Mouse (Mus musculus): ENCODE measurements at regions not wholly inside any gene's neighbourhood (a gene's known extent, or its start where the extent isn't known, plus 50 kb on each side); places are given as distances from the start of the nearest gene placed in this dataset.

GRCm38 (mm10) chr12:52408307-52408895 lies 95.4 kb upstream of the Arhgap5 start:
- Histone ChIP-seq H3K36me3 (no peaks in the 10 kb centered on the region), H3K4me2 (replicated peaks) (no peak overlapping the region), H3K9me3 (no peaks in the 10 kb centered on the region), H3K4me3 (replicated peaks) (no peak overlapping the region), H3K4me1 (replicated peaks) (peaks cover 13% of the 10 kb centered on the region), H3K27ac (no peak overlapping the region), H3K27me3 (no peaks in the 10 kb centered on the region), H3K9ac (replicated peaks) (no peak overlapping the region)
- WGBS, result 93% methylated on average over 8 of the region's 8 CpGs
- ATAC-seq, result no peak

- Histone ChIP-seq H3K4me1 (replicated peaks) (peaks cover 14% of the 10 kb centered on the region), H3K27ac (no peak overlapping the region), H3K9me3 (no peaks in the 10 kb centered on the region), H3K27me3 (no peaks in the 10 kb centered on the region), H3K36me3 (no peaks in the 10 kb centered on the region), H3K4me2 (replicated peaks) (no peak overlapping the region), H3K9ac (replicated peaks) (no peak overlapping the region), H3K4me3 (replicated peaks) (no peak overlapping the region)
- ATAC-seq, result no peak
- 80% methylated on average over 3 of the region's 3 CpGs for WGBS
Measured at GRCm38 (mm10) chr12:52409221-52409620, 94.6 kb upstream of the Arhgap5 start.

- no peak overlapping the region for H3K4me2 ChIP-seq (replicated peaks)
- no peak overlapping the region for H3K27ac ChIP-seq
- 73% methylated on average over 4 of the region's 4 CpGs for WGBS
Measured at GRCm38 (mm10) chr12:52412172-52412571, 91.6 kb upstream of the Arhgap5 start.

GRCm38 (mm10) chr12:52413046-52413473 lies 90.7 kb upstream of the Arhgap5 start:
- H3K27ac ChIP-seq, result peak overlapping the region; percentile 26; the same call in 1 of the 2 replicates
- ATAC-seq, result peak; percentile 58

More at GRCm38 (mm10) chr12:52412172-52412571, 91.6 kb upstream of the Arhgap5 start:
- Histone ChIP-seq H3K36me3 (no peaks in the 10 kb centered on the region), H3K4me3 (replicated peaks) (no peak overlapping the region), H3K4me1 (replicated peaks) (peaks cover 14% of the 10 kb centered on the region), H3K9me3 (no peaks in the 10 kb centered on the region), H3K9ac (replicated peaks) (no peak overlapping the region), H3K27me3 (no peaks in the 10 kb centered on the region)
- ATAC-seq, result no peak

GRCm38 (mm10) chr12:52422729-52423128 lies 81.0 kb upstream of the Arhgap5 start:
- Histone ChIP-seq H3K9me3 (no peaks in the 10 kb centered on the region), H3K27me3 (no peaks in the 10 kb centered on the region), H3K4me1 (replicated peaks) (no peaks in the 10 kb centered on the region), H3K9ac (replicated peaks) (no peak overlapping the region), H3K4me3 (replicated peaks) (no peak overlapping the region), H3K4me2 (replicated peaks) (no peak overlapping the region), H3K27ac (no peak overlapping the region), H3K36me3 (no peaks in the 10 kb centered on the region)
- WGBS, result 87% methylated on average over 1 of the region's 1 CpGs
- ATAC-seq, result no peak

More at GRCm38 (mm10) chr12:52413046-52413473, 90.7 kb upstream of the Arhgap5 start:
- 15% methylated on average over 8 of the region's 8 CpGs for WGBS
- H3K4me2 ChIP-seq (replicated peaks), result peak overlapping the region; percentile 17
- H3K4me3 ChIP-seq (replicated peaks), result no peak overlapping the region
- H3K9ac ChIP-seq (replicated peaks), result no peak overlapping the region
- H3K4me1 ChIP-seq (replicated peaks), result peaks cover 14% of the 10 kb centered on the region
- H3K27me3 ChIP-seq, result no peaks in the 10 kb centered on the region
- H3K36me3 ChIP-seq, result no peaks in the 10 kb centered on the region
- H3K9me3 ChIP-seq, result no peaks in the 10 kb centered on the region

GRCm38 (mm10) chr12:52424336-52425034 lies 79.3 kb upstream of the Arhgap5 start:
- H3K4me1 ChIP-seq (replicated peaks), result no peaks in the 10 kb centered on the region
- H3K4me2 ChIP-seq (replicated peaks), result no peak overlapping the region
- H3K9ac ChIP-seq (replicated peaks), result no peak overlapping the region
- ATAC-seq, result no peak
- no peak overlapping the region for H3K4me3 ChIP-seq (replicated peaks)
- no peaks in the 10 kb centered on the region for H3K36me3 ChIP-seq
- H3K27ac ChIP-seq, result no peak overlapping the region
- H3K27me3 ChIP-seq, result no peaks in the 10 kb centered on the region
- H3K9me3 ChIP-seq, result no peaks in the 10 kb centered on the region
- 84% methylated on average over 3 of the region's 3 CpGs for WGBS

GRCm38 (mm10) chr12:52429935-52430334 lies 73.8 kb upstream of the Arhgap5 start:
- H3K27me3 ChIP-seq, result no peaks in the 10 kb centered on the region
- no peak overlapping the region for H3K4me3 ChIP-seq (replicated peaks)
- H3K4me1 ChIP-seq (replicated peaks), result peaks cover 3% of the 10 kb centered on the region; the same call in 1 of the 2 replicates
- H3K4me2 ChIP-seq (replicated peaks), result no peak overlapping the region
- 71% methylated on average over 5 of the region's 5 CpGs for WGBS
- no peak overlapping the region for H3K9ac ChIP-seq (replicated peaks)
- H3K27ac ChIP-seq, result no peak overlapping the region
- H3K36me3 ChIP-seq, result no peaks in the 10 kb centered on the region
- no peaks in the 10 kb centered on the region for H3K9me3 ChIP-seq
- no peak for ATAC-seq

- no peak overlapping the region for H3K4me3 ChIP-seq (replicated peaks)
Measured at GRCm38 (mm10) chr12:52431933-52432332, 71.8 kb upstream of the Arhgap5 start.

GRCm38 (mm10) chr12:52434021-52434420 lies 69.8 kb upstream of the Arhgap5 start:
- no peak overlapping the region for H3K4me3 ChIP-seq (replicated peaks)
- no peaks in the 10 kb centered on the region for H3K36me3 ChIP-seq
- H3K27ac ChIP-seq, result no peak overlapping the region
- H3K27me3 ChIP-seq, result no peaks in the 10 kb centered on the region
- peaks cover 15% of the 10 kb centered on the region for H3K4me1 ChIP-seq (replicated peaks)
- ATAC-seq, result no peak
- H3K9me3 ChIP-seq, result no peaks in the 10 kb centered on the region
- H3K4me2 ChIP-seq (replicated peaks), result no peak overlapping the region
- WGBS, result 83% methylated on average over 2 of the region's 2 CpGs
- no peak overlapping the region for H3K9ac ChIP-seq (replicated peaks)

More at GRCm38 (mm10) chr12:52431933-52432332, 71.8 kb upstream of the Arhgap5 start:
- peaks cover 15% of the 10 kb centered on the region for H3K4me1 ChIP-seq (replicated peaks)
- no peak overlapping the region for H3K4me2 ChIP-seq (replicated peaks)
- H3K27ac ChIP-seq, result no peak overlapping the region
- ATAC-seq, result no peak
- H3K9ac ChIP-seq (replicated peaks), result no peak overlapping the region
- no peaks in the 10 kb centered on the region for H3K27me3 ChIP-seq
- H3K9me3 ChIP-seq, result no peaks in the 10 kb centered on the region
- 91% methylated on average over 3 of the region's 3 CpGs for WGBS
- H3K36me3 ChIP-seq, result no peaks in the 10 kb centered on the region

GRCm38 (mm10) chr12:52435321-52435720 lies 68.5 kb upstream of the Arhgap5 start:
- H3K4me1 ChIP-seq (replicated peaks), result peaks cover 15% of the 10 kb centered on the region
- peak; percentile 49 for ATAC-seq
- H3K4me3 ChIP-seq (replicated peaks), result no peak overlapping the region
- H3K9ac ChIP-seq (replicated peaks), result no peak overlapping the region
- H3K27ac ChIP-seq, result no peak overlapping the region
- H3K9me3 ChIP-seq, result no peaks in the 10 kb centered on the region
- H3K27me3 ChIP-seq, result no peaks in the 10 kb centered on the region
- WGBS, result 53% methylated on average over 5 of the region's 5 CpGs
- no peaks in the 10 kb centered on the region for H3K36me3 ChIP-seq
- H3K4me2 ChIP-seq (replicated peaks), result peak overlapping the region; percentile 33

- peaks cover 15% of the 10 kb centered on the region for H3K4me1 ChIP-seq (replicated peaks)
- no peak overlapping the region for H3K27ac ChIP-seq
- WGBS, result 45% methylated on average over 16 of the region's 16 CpGs
Measured at GRCm38 (mm10) chr12:52435795-52436211, 68.0 kb upstream of the Arhgap5 start.

GRCm38 (mm10) chr12:52436941-52437340 lies 66.8 kb upstream of the Arhgap5 start:
- no peak for ATAC-seq
- no peaks in the 10 kb centered on the region for H3K9me3 ChIP-seq
- H3K27ac ChIP-seq, result no peak overlapping the region
- no peaks in the 10 kb centered on the region for H3K27me3 ChIP-seq
- H3K4me3 ChIP-seq (replicated peaks), result no peak overlapping the region
- 90% methylated on average over 4 of the region's 4 CpGs for WGBS
- peaks cover 15% of the 10 kb centered on the region for H3K4me1 ChIP-seq (replicated peaks)
- H3K36me3 ChIP-seq, result no peaks in the 10 kb centered on the region
- H3K9ac ChIP-seq (replicated peaks), result no peak overlapping the region
- H3K4me2 ChIP-seq (replicated peaks), result no peak overlapping the region

More at GRCm38 (mm10) chr12:52435795-52436211, 68.0 kb upstream of the Arhgap5 start:
- Histone ChIP-seq H3K27me3 (no peaks in the 10 kb centered on the region), H3K36me3 (no peaks in the 10 kb centered on the region), H3K4me2 (replicated peaks) (peak overlapping the region; percentile 33), H3K9ac (replicated peaks) (no peak overlapping the region), H3K9me3 (no peaks in the 10 kb centered on the region), H3K4me3 (replicated peaks) (no peak overlapping the region)
- ATAC-seq, result peak; percentile 87
